Mouse (Mus musculus) ZHBTc4 (cell line): ENCODE results near the gene Gprc5c.
A peak's percentile ranks its signal among the peaks of the same experiment; 100 is the strongest.

ENCODE experiments used
- DNase-seq: peaks from one replicate; pipeline ENCODE4 v3.0.0-alpha.2; 2011; ENCODE audit warnings: low read depth, low spot score

The Gprc5c gene

GRCm38 (mm10) chr11:114867361-114868235 is 16.6 kb downstream of the Gprc5c start:
- DNase-seq, result no peak

GRCm38 (mm10) chr11:114868280-114868679 is 17.3 kb downstream of the Gprc5c start:
- DNase-seq, result no peak

- DNase-seq, result no peak
Observed at GRCm38 (mm10) chr11:114869787-114870186, 18.8 kb downstream of the Gprc5c start.

- DNase-seq, result no peak
Observed at GRCm38 (mm10) chr11:114871540-114871939, 20.6 kb downstream of the Gprc5c start.

- DNase-seq, result peak; percentile 92
Observed at GRCm38 (mm10) chr11:114873022-114873817, 22.3 kb downstream of the Gprc5c start.

- DNase-seq, result no peak
Observed at GRCm38 (mm10) chr11:114874226-114875145, 23.5 kb downstream of the Gprc5c start.

GRCm38 (mm10) chr11:114875301-114875801 is 24.4 kb downstream of the Gprc5c start:
- peak; percentile 78 for DNase-seq

- DNase-seq, result peak; percentile 54
Observed at GRCm38 (mm10) chr11:114876176-114876575, 25.2 kb downstream of the Gprc5c start.

GRCm38 (mm10) chr11:114876621-114877020 is 25.7 kb downstream of the Gprc5c start:
- DNase-seq, result no peak

GRCm38 (mm10) chr11:114877145-114877544 is 26.2 kb downstream of the Gprc5c start:
- peak; percentile 44 for DNase-seq

GRCm38 (mm10) chr11:114879666-114880065 is 28.7 kb downstream of the Gprc5c start:
- DNase-seq, result no peak

GRCm38 (mm10) chr11:114880185-114880584 is 29.2 kb downstream of the Gprc5c start:
- no peak for DNase-seq

- no peak for DNase-seq
Observed at GRCm38 (mm10) chr11:114880589-114880988, 29.6 kb downstream of the Gprc5c start.

GRCm38 (mm10) chr11:114883251-114883789 is 32.4 kb downstream of the Gprc5c start:
- no peak for DNase-seq

GRCm38 (mm10) chr11:114884380-114885100 is 33.6 kb downstream of the Gprc5c start:
- no peak for DNase-seq

- DNase-seq, result no peak
Observed at GRCm38 (mm10) chr11:114889991-114890518, 39.1 kb downstream of the Gprc5c start, which contains the start of gene Cd300a. Gene Cd300a, plus strand, starts transcription at chr11:114890041.

- DNase-seq, result no peak
Observed at GRCm38 (mm10) chr11:114890542-114890941, 39.6 kb downstream of the Gprc5c start.

- DNase-seq, result no peak
Observed at GRCm38 (mm10) chr11:114896085-114896484, 45.1 kb downstream of the Gprc5c start.

GRCm38 (mm10) chr11:114898026-114898425 is 47.1 kb downstream of the Gprc5c start:
- DNase-seq, result no peak

GRCm38 (mm10) chr11:114903224-114903623 is 52.3 kb downstream of the Gprc5c start:
- no peak for DNase-seq
